Mouse (Mus musculus) MEL (cell line): ENCODE results near the gene Nfix. TPM values are rescaled to one million over a fixed set of nuclear protein-coding genes. Genes with fewer than 3 reads are reported as not detected.

Experiments
- DNase-seq: peaks from one replicate; pipeline ENCODE4 v3.0.0; 2011; ENCODE audit warnings: low read depth, low spot score
- H3K27ac ChIP-seq: 2 replicates; pipeline ENCODE4 v1.5.1; 2012; ENCODE audit warnings: low read depth, mild to moderate bottlenecking, control low read depth, low read length, moderate library complexity; ENCODE audit not compliant: control insufficient read depth
- H3K27me3 ChIP-seq, 2 experiments: fragments of 150-350 bp in 1 of 2; sonication (generic) in 1 of 2; 2 replicates each; pipeline ENCODE4 v1.6.1; 2012; ENCODE audit warnings: low read length in 2 of 2, mild to moderate bottlenecking in 2 of 2, improper control_type of control experiment in 1 of 2, moderate library complexity in 1 of 2; ENCODE audit not compliant: insufficient read depth in 2 of 2, control insufficient read depth in 1 of 2
- H3K36me3 ChIP-seq, 2 experiments: 2 replicates each; pipeline ENCODE4 v1.6.1; 2012 to 2014; ENCODE audit warnings: low read length in 2 of 2, improper control_type of control experiment in 1 of 2, inconsistent platforms in 1 of 2, mild to moderate bottlenecking in 1 of 2; ENCODE audit not compliant: insufficient read depth in 2 of 2, control insufficient read depth in 1 of 2
- H3K4me1 ChIP-seq, 2 experiments: fragments of 150-350 bp in 1 of 2; sonication (generic) in 1 of 2; 2 replicates each; pipeline ENCODE4 v1.6.1; 2012; ENCODE audit warnings: low read length in 2 of 2, improper control_type of control experiment in 1 of 2, mild to moderate bottlenecking in 1 of 2; ENCODE audit not compliant: insufficient read depth in 2 of 2, control insufficient read depth in 1 of 2
- H3K4me3 ChIP-seq, 2 experiments: fragments of 150-350 bp in 1 of 2; sonication (generic) in 1 of 2; 2 replicates each; pipeline ENCODE4 v1.5.1; 2012; ENCODE audit warnings: low read depth in 2 of 2, low read length in 2 of 2, mild to moderate bottlenecking in 2 of 2, moderate library complexity in 2 of 2, control low read depth in 1 of 2, improper control_type of control experiment in 1 of 2; ENCODE audit not compliant: control insufficient read depth in 1 of 2, insufficient read depth in 1 of 2
- H3K79me2 ChIP-seq: 2 replicates; pipeline ENCODE4 v1.6.1; 2012; ENCODE audit warnings: mild to moderate bottlenecking, low read length, moderate library complexity; ENCODE audit not compliant: control insufficient read depth, poor library complexity, insufficient read depth
- H3K9ac ChIP-seq: 2 replicates; pipeline ENCODE4 v1.6.1; 2012; ENCODE audit warnings: low read depth, mild to moderate bottlenecking, control low read depth, low read length, moderate library complexity; ENCODE audit not compliant: control insufficient read depth, poor library complexity, severe bottlenecking
- H3K9me3 ChIP-seq: fragments of 150-350 bp; sonication (generic); replicated peaks from 2 replicates; pipeline ENCODE4 v1.6.1; 2012; ENCODE audit warnings: mild to moderate bottlenecking, low read length, improper control_type of control experiment, moderate library complexity; ENCODE audit not compliant: insufficient read depth
- BHLHE40 ChIP-seq: IDR thresholded peaks from 2 replicates; pipeline ENCODE4 v1.6.1; 2012; ENCODE audit warnings: low read depth, mild to moderate bottlenecking, inconsistent platforms, low read length, improper control_type of control experiment, borderline replicate concordance
- CHD2 ChIP-seq: IDR thresholded peaks from 2 replicates; pipeline ENCODE4 v1.6.1; 2011; ENCODE audit warnings: low read length, improper control_type of control experiment
- EP300 ChIP-seq, 2 experiments: IDR thresholded peaks; 2 replicates each; pipeline ENCODE4 v1.6.1; 2011; ENCODE audit warnings: improper control_type of control experiment in 2 of 2, low read length in 2 of 2, low read depth in 1 of 2, mild to moderate bottlenecking in 1 of 2
- ETS1 ChIP-seq: IDR thresholded peaks from 2 replicates; pipeline ENCODE4 v1.6.1; 2012; ENCODE audit warnings: low read depth, mild to moderate bottlenecking, inconsistent platforms, low read length, improper control_type of control experiment, moderate library complexity
- GABPA ChIP-seq: IDR thresholded peaks from 2 replicates; pipeline ENCODE4 v1.6.1; 2012; ENCODE audit warnings: low read depth, mild to moderate bottlenecking, inconsistent platforms, low read length, improper control_type of control experiment, moderate library complexity
- HCFC1 ChIP-seq: IDR thresholded peaks from 2 replicates; pipeline ENCODE4 v1.6.1; 2012; ENCODE audit warnings: low read depth, mild to moderate bottlenecking, inconsistent platforms, low read length, improper control_type of control experiment, moderate library complexity
- KAT2A ChIP-seq: conservative IDR thresholded peaks from 2 replicates; pipeline ENCODE4 v1.6.1; 2012; ENCODE audit warnings: low read depth, low read length, improper control_type of control experiment, inconsistent platforms
- MAZ ChIP-seq: IDR thresholded peaks from 2 replicates; pipeline ENCODE4 v1.6.1; 2012; ENCODE audit warnings: low read depth, mild to moderate bottlenecking, inconsistent platforms, low read length, improper control_type of control experiment
- MEF2A ChIP-seq: IDR thresholded peaks from 2 replicates; pipeline ENCODE4 v1.6.1; 2014; ENCODE audit warnings: low read depth, mild to moderate bottlenecking, inconsistent platforms, low read length, improper control_type of control experiment; ENCODE audit not compliant: poor library complexity, insufficient replicate concordance, severe bottlenecking; ENCODE audit errors: extremely low read depth
- MXI1 ChIP-seq: IDR thresholded peaks from 2 replicates; pipeline ENCODE4 v1.6.1; 2011; ENCODE audit warnings: mild to moderate bottlenecking, low read depth, low read length, improper control_type of control experiment
- MYB ChIP-seq: IDR thresholded peaks from 2 replicates; pipeline ENCODE4 v1.6.1; 2011; ENCODE audit warnings: mild to moderate bottlenecking, low read depth, low read length, improper control_type of control experiment
- NELFE ChIP-seq: IDR thresholded peaks from 2 replicates; pipeline ENCODE4 v1.6.1; 2011; ENCODE audit warnings: low read depth, low read length, improper control_type of control experiment
- NRF1 ChIP-seq: IDR thresholded peaks from 2 replicates; pipeline ENCODE4 v1.6.1; 2014; ENCODE audit warnings: low read depth, mild to moderate bottlenecking, inconsistent platforms, low read length, improper control_type of control experiment, moderate library complexity; ENCODE audit not compliant: poor library complexity, insufficient read depth, severe bottlenecking
- POLR2A ChIP-seq, 2 experiments: IDR thresholded peaks; 2 replicates each; pipeline ENCODE4 v1.6.1; 2011 to 2012; ENCODE audit warnings: low read length in 2 of 2, mild to moderate bottlenecking in 2 of 2, control low read depth in 1 of 2, improper control_type of control experiment in 1 of 2, low read depth in 1 of 2, moderate library complexity in 1 of 2; ENCODE audit not compliant: control insufficient read depth in 1 of 2, insufficient read depth in 1 of 2, poor library complexity in 1 of 2
- POLR2AphosphoS2 ChIP-seq: IDR thresholded peaks from 2 replicates; pipeline ENCODE4 v1.6.1; 2011; ENCODE audit warnings: low read length, improper control_type of control experiment
- RCOR1 ChIP-seq: IDR thresholded peaks from 2 replicates; pipeline ENCODE4 v1.6.1; 2012; ENCODE audit warnings: low read depth, mild to moderate bottlenecking, inconsistent platforms, low read length, improper control_type of control experiment
- SIN3A ChIP-seq: IDR thresholded peaks from 2 replicates; pipeline ENCODE4 v1.6.1; 2012; ENCODE audit warnings: low read length, improper control_type of control experiment, inconsistent platforms
- TAL1 ChIP-seq: IDR thresholded peaks from 2 replicates; pipeline ENCODE4 v1.6.1; 2012; ENCODE audit warnings: mild to moderate bottlenecking, inconsistent platforms, low read length, moderate library complexity, mixed read lengths
- TBP ChIP-seq: IDR thresholded peaks from 2 replicates; pipeline ENCODE4 v1.8.0; 2011; ENCODE audit warnings: low read depth, low read length, improper control_type of control experiment
- USF1 ChIP-seq: IDR thresholded peaks from 2 replicates; pipeline ENCODE4 v1.6.1; 2014; ENCODE audit warnings: low read depth, mild to moderate bottlenecking, inconsistent platforms, low read length, improper control_type of control experiment, moderate library complexity
- ZC3H11A ChIP-seq: IDR thresholded peaks from 2 replicates; pipeline ENCODE4 v1.6.1; 2012; ENCODE audit warnings: low read depth, mild to moderate bottlenecking, inconsistent platforms, low read length, improper control_type of control experiment
- ZKSCAN1 ChIP-seq: IDR thresholded peaks from 2 replicates; pipeline ENCODE4 v1.6.1; 2012; ENCODE audit warnings: low read depth, mild to moderate bottlenecking, inconsistent platforms, low read length, improper control_type of control experiment, moderate library complexity
- polyA plus RNA-seq, 2 experiments: library from polyadenylated mRNA; stranded (reverse) in 1 of 2; unstranded in 1 of 2; fragments of >175 nt in 1 of 2; fragments of >200 nt in 1 of 2; gene quantifications; 2 replicates each; pipeline versions ENCODE4 v1.2.1 to v1.2.4; 2012; ENCODE audit warnings: low replicate concordance in 2 of 2, low read depth in 1 of 2; ENCODE audit not compliant: insufficient read length in 2 of 2, insufficient read depth in 1 of 2, missing spikeins in 1 of 2
- total RNA-seq: library from RNA; depleted of rRNA; stranded (reverse); fragments of 300-350 nt; gene quantifications from 2 replicates; pipeline ENCODE4 v1.2.3, GENCODE M21; 2012

The Nfix gene
- total and polyA plus RNA-seq, 3 experiments, result 14.4 to 29.1 TPM; not detected in 1

DNA sequence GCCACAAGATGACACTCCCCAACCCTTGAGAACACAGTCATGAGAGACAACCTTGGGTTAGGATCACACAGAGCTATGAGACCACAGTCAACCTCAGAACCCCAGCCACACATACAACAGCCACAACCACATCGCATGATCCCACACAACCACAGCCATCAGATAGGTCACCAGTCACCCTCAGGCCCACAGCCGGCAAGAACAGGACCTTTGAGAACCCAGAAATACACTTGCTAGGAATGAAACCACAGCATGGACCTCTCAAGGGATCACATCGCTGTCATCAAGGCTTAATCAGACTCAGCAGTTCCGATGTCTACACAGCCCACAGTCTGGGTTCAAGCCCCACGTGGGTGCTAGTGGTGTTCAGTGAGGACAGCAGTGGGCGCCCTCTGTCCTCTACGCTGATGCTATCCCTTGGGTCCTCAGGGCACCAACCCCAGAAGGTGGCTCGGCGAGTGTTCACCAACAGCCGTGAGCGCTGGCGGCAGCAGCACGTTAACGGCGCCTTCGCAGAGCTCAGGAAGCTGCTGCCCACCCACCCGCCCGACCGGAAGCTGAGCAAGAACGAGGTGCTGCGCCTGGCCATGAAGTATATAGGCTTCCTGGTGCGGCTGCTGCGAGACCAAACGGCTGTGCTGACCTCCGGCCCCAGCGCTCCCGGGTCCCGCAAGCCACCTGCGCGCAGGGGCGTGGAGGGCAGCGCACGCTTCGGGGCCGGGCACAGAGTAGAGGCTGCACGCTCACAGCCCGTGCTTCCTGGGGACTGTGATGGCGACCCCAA lies 96.5 kb downstream of the Nfix start (continued):
- TF ChIP-seq TAL1, result peak; percentile 51
- no peak for TF ChIP-seq MEF2A
- no peak for TF ChIP-seq MYB
- TF ChIP-seq SIN3A, result no peak; the same call in none of the 2 replicates
- peak; percentile 64 for TF ChIP-seq ETS1
- no peak for TF ChIP-seq MAZ
- TF ChIP-seq POLR2AphosphoS2, result peak; percentile 72; the same call in 1 of the 2 replicates
- TF ChIP-seq POLR2A (IDR thresholded peaks at IDR 0.05; ENCODE audit: control insufficient read depth in 1 of 2, insufficient read depth in 1 of 2, low read depth in 1 of 2, low read length in 2 of 2, poor library complexity in 1 of 2), result peak; percentile 39 to 41; a peak in 3 of 4 replicates
- TF ChIP-seq NRF1, result no peak
- TF ChIP-seq KAT2A, result no peak
- peak; percentile 39 for TF ChIP-seq NELFE
- peak; percentile 39; the same call in 1 of the 2 replicates for TF ChIP-seq USF1
- TF ChIP-seq EP300 (IDR thresholded peaks at IDR 0.05; ENCODE audit: low read depth in 1 of 2, low read length in 2 of 2), result peak in 1 of 2 experiments; percentile 77; a peak in 3 of 4 replicates
- peak; percentile 58; the same call in 1 of the 2 replicates for TF ChIP-seq BHLHE40
- TF ChIP-seq GABPA, result no peak
- TF ChIP-seq ZC3H11A, result no peak
- TF ChIP-seq CHD2, result no peak
- peak; percentile 87 for TF ChIP-seq MXI1
- TF ChIP-seq RCOR1, result peak; percentile 67
- no peak for TF ChIP-seq ZKSCAN1

DNA sequence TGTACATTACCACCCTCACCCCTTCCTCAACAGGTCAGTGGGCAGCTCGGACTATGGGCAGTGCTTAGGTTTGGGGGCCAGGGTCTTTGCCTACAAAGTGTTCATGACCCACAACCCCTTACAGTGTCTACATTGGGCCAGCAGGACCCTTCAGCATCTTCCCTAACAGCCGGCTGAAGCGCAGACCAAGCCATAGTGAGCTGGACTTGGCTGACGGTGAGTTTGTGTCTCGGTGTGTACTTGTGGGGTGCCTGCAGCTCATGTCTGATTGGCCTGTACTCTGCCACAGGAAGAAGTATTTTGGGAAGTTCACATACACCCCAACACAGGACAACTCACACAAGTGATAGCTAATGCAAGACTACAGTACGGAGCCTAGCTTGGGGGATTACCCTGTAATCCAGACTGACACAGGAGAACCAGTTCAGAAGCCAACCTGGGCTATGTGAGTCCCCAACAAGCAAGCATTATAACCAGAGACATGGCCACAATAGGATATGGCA lies 97.1 kb downstream of the Nfix start:
- H3K27me3 ChIP-seq, result no peaks in the 10 kb centered on the region
- no peaks in the 10 kb centered on the region for H3K9me3 ChIP-seq
- peaks cover 0 to 15% of the 10 kb centered on the region in 2 experiments; a peak in 2 of 4 replicates for H3K36me3 ChIP-seq
- H3K9ac ChIP-seq, result peak overlapping the region; percentile 98
- H3K4me3 ChIP-seq, result peak overlapping the region; percentile 83 to 98
- TF ChIP-seq POLR2A (IDR thresholded peaks at IDR 0.05; ENCODE audit: control insufficient read depth in 1 of 2, insufficient read depth in 1 of 2, low read depth in 1 of 2, low read length in 2 of 2, poor library complexity in 1 of 2), result peak; percentile 13 to 51; a peak in 2 of 4 replicates
- peak; percentile 6; the same call in 1 of the 2 replicates for TF ChIP-seq TBP
- no peak for TF ChIP-seq MXI1
- TF ChIP-seq HCFC1, result 0 out of 2 replicates have a peak, but pooled peaks have one; percentile 31
- peak overlapping the region; percentile 98 for H3K27ac ChIP-seq
- peaks cover 6 to 24% of the 10 kb centered on the region in 2 experiments for H3K4me1 ChIP-seq
- H3K79me2 ChIP-seq, result peaks cover 32% of the 10 kb centered on the region
- DNase-seq, result peak; percentile 80
